Mouse (Mus musculus): ENCODE data around the gene Noxo1.
"Not testable (repeated sequence)": the region's sequence is repeated elsewhere in the genome, so short reads cannot be mapped to it uniquely, and the experiment has no call there.

Noxo1 gene

GRCm38 (mm10) chr17:24719494-24720222, 23.6 kb downstream of the Noxo1 start:
- DNase-seq (ENCODE audit: low spot score in 2 of 2), result peak; percentile 96 to 98

DNA sequence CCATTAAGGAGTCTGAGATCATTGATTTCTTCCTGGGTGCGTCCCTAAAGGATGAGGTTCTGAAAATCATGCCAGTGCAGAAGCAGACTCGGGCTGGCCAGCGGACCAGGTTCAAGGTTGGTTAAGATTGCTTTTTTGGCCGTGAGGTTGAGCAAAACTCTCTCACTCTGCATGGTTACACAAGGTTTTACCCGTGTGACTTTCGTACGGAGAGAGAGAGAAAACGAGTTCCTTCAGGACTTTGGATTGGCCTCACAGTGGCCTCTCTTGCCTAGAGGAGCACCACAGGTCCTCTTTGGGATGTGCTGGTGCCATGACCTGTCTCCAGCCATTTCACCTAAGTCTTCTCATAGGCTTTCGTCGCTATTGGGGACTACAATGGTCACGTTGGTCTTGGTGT, 24.6 kb downstream of the Noxo1 start:
- DNase-seq (ENCODE audit: low spot score in 2 of 2), result not testable (repeated sequence)

DNA sequence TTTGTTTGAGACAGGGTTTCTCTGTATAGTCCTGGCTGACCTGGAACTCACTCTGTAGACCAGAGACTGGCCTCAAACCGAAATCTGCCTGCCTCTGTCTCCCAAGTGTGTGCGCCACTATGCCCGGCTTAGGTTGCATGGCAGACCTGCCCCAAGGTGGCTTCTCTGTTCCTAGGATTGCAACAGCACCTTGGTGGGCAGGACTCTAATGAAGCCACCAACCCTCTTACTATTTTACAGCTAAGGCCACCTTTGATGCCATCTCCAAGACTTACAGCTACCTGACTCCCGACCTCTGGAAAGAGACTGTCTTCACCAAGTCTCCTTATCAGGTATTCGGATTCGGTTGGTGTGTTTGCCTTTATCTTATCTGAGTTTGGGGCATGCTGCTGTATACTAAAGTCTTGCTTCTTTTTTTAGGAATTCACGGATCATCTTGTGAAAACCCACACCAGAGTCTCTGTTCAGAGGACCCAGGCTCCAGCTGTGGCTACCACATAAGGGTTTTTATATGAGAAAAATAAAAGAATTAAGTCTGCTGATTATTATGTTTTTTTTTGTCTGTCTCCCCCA, 25.4 kb downstream of the Noxo1 start:
- DNase-seq (ENCODE audit: low spot score in 2 of 2), result not testable (repeated sequence)

GRCm38 (mm10) chr17:24722220-24722924, 26.3 kb downstream of the Noxo1 start:
- DNase-seq (ENCODE audit: low spot score in 2 of 2), result no peak

DNA sequence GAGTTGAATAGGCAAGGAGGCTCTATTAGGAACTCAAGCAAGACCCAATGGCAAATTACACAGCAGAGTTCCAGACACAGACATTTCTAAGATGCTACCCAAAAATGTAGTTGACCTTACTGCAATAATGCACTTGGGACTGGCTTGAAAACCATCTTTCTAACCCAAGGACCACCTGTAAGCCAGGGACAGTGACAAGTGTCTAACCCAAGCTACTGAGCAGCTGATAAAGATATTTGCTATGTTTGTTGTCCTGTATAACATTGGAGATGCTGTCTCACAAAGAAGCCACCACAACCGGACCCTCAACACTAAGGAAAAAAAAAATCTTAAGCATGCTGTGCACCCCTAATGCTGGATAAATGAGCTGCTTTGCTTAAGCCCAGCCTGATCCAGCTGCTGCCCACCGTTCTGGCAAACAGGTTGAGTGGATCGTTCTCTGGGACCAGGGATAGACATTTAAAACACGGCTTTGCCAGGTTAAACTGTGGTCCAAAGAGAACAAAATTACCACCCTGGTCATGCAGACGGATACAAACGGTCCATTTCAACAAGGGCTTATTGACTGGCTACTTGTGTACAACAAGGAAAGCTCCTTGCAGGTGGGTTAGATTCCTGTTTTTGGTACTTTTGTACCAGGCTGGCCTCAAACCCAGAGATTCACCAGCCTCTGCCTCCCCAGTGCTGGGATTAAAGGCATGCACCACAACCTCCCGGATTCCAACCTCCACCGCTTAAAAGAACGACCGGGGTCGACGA, 27.3 kb downstream of the Noxo1 start:
- no peak for DNase-seq (ENCODE audit: low spot score in 2 of 2)

- no peak for DNase-seq (ENCODE audit: low spot score in 2 of 2)
Measured at GRCm38 (mm10) chr17:24723881-24724180, 27.8 kb downstream of the Noxo1 start.

GRCm38 (mm10) chr17:24724184-24724583, 28.1 kb downstream of the Noxo1 start, which contains the start of gene Ndufb10:
TSS of gene Ndufb10 (minus strand) at chr17:24724478.
- DNase-seq (ENCODE audit: low spot score in 2 of 2), result peak; percentile 94 to 96

- DNase-seq (ENCODE audit: low spot score in 2 of 2), result no peak
Measured at GRCm38 (mm10) chr17:24725637-24726390, 29.8 kb downstream of the Noxo1 start.

GRCm38 (mm10) chr17:24727618-24728017, 31.6 kb downstream of the Noxo1 start, which contains the start of gene Rpl3l:
TSS of gene Rpl3l (plus strand) at chr17:24727820.
- no peak for DNase-seq (ENCODE audit: low spot score in 2 of 2)

- no peak for DNase-seq (ENCODE audit: low spot score in 2 of 2)
Measured at GRCm38 (mm10) chr17:24728184-24728583, 32.1 kb downstream of the Noxo1 start.

- no peak for DNase-seq (ENCODE audit: low spot score in 2 of 2)
Measured at GRCm38 (mm10) chr17:24729067-24729466, 33.0 kb downstream of the Noxo1 start.

DNA sequence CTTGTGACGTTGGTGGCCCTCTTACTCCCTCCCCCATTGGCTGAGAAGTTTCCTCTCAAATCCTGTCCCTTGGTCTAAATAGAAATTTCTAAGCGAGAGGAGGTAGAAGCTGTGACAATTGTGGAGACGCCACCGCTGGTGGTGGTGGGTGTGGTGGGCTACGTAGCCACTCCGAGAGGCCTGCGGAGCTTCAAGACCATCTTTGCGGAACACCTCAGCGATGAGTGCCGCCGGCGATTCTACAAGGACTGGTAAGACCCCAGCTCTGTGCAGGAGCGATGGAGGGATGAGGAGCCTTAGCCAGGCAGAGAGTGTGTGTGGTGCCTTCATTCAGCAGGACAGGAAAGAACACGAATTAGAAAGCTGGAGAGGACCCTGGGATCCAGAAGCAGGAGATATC, 34.8 kb downstream of the Noxo1 start:
- DNase-seq (ENCODE audit: low spot score in 2 of 2), result no peak

DNA sequence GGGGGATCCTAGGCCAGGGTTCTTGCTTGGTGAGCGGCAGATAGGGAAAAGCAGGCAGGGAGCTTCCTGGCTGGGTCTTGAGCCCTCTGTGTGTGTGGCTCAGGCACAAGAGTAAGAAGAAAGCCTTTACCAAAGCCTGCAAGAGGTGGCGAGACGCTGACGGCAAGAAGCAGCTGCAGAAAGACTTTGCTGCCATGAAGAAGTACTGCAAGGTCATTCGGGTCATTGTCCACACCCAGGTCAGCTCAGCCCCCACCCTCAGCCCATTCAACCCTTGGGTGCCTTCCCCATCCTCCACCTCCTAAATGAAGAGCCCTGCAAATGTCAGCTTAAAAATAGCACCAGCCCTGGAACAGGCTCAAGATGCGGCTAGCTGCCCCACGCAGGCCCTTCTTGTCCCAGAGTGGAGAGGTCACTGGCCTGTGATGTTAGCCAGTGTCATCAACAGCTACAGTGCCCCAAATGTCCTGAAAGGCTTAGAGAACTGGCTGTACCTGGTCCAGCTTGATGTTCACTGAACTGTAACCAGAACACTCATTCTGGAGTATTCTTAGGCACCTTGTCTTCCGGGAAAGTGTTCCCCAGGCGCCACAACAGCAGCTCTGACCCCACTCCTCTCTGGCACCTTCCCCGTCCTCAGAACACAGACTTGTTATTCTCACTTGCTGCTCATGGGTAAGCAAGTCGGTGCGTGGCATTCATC, 36.4 kb downstream of the Noxo1 start:
- no peak for DNase-seq (ENCODE audit: low spot score in 2 of 2)

DNA sequence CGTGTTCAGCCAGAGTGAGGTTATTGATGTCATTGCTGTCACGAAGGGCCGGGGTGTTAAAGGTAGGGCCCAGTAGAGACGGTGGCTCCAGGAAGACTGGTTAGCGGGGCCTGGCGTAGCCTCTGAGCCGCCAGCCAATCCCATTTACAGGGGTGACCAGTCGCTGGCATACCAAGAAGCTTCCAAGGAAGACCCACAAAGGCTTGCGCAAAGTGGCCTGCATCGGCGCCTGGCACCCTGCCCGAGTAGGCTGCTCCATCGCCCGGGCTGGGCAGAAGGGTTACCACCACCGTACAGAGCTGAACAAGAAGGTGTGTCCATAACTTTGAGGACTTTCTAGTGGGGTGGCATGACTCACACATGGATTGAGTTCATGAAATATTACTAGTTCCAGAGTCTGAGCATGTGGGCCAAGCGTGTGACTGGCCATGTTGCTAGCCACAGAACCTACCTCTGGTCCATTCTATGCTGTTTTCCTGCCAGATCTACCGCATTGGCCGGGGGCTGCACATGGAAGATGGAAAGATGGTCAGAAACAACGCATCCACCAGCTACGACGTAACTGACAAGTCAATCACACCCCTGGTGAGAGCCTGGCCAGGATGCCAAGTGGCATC, 37.5 kb downstream of the Noxo1 start:
- no peak for DNase-seq (ENCODE audit: low spot score in 2 of 2)

DNA sequence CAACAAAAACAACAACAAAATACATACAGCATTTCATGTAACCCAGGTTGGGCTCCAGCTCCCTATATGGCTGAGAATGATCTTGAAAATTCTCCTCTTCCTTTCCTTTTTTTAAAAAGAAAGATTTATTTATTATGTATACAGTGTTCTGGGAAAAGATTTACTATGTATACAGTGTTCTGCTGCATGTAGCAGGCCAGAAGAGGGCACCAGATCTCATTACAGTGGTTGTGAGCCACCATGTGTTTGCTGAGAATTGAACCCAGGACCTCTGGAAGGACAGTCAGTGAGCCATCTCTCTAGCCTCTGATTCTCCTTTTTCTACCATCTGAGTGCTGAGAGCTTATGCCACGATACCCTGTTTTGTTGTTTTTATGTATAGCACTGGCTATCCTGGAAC, 38.5 kb downstream of the Noxo1 start:
- DNase-seq (ENCODE audit: low spot score in 2 of 2), result no peak

GRCm38 (mm10) chr17:24735446-24735845, 39.4 kb downstream of the Noxo1 start:
- DNase-seq (ENCODE audit: low spot score in 2 of 2), result no peak

- DNase-seq (ENCODE audit: low spot score in 2 of 2), result peak; percentile 92
Measured at GRCm38 (mm10) chr17:24736330-24737051, 40.5 kb downstream of the Noxo1 start, which contains the start of gene Msrb1. TSS of gene Msrb1 (plus strand) at chr17:24736642.

GRCm38 (mm10) chr17:24737135-24737810, 41.2 kb downstream of the Noxo1 start:
- DNase-seq (ENCODE audit: low spot score in 2 of 2), result no peak

GRCm38 (mm10) chr17:24738238-24738637, 42.2 kb downstream of the Noxo1 start:
- DNase-seq (ENCODE audit: low spot score in 2 of 2), result no peak
